Mouse (Mus musculus): ENCODE measurements at regions not wholly inside any gene's neighbourhood (a gene's known extent, or its start where the extent isn't known, plus 50 kb on each side); places are given as distances from the start of the nearest gene placed in this dataset.

GRCm38 (mm10) chr5:126104464-126104863 is 572.9 kb downstream of the Tmem132b start:
- ATAC-seq (ENCODE audit: low FRiP score): no peak
- no peak overlapping the region for H3K4me2 ChIP-seq
- WGBS: 82% methylated on average over 5 of the region's 5 CpGs
- H3K27me3 ChIP-seq (replicated peaks): no peaks in the 10 kb centered on the region
- no peak overlapping the region for H3K4me3 ChIP-seq (replicated peaks)
- H3K9me3 ChIP-seq (replicated peaks): no peaks in the 10 kb centered on the region
- no peak overlapping the region for H3K27ac ChIP-seq (replicated peaks)
- no peaks in the 10 kb centered on the region for H3K4me1 ChIP-seq
- H3K36me3 ChIP-seq: no peaks in the 10 kb centered on the region
- no peak overlapping the region for H3K9ac ChIP-seq (replicated peaks)

GRCm38 (mm10) chr5:126104883-126105282 is 573.3 kb downstream of the Tmem132b start:
- ATAC-seq (ENCODE audit: low FRiP score): no peak
- H3K4me2 ChIP-seq: no peak overlapping the region
- no peaks in the 10 kb centered on the region for H3K4me1 ChIP-seq
- no peak overlapping the region for H3K9ac ChIP-seq (replicated peaks)
- H3K36me3 ChIP-seq: no peaks in the 10 kb centered on the region
- no peaks in the 10 kb centered on the region for H3K27me3 ChIP-seq (replicated peaks)
- no peak overlapping the region for H3K27ac ChIP-seq (replicated peaks)
- 41% methylated on average over 1 of the region's 1 CpGs for WGBS
- H3K9me3 ChIP-seq (replicated peaks): no peaks in the 10 kb centered on the region
- H3K4me3 ChIP-seq (replicated peaks): no peak overlapping the region

- 83% methylated on average over 1 of the region's 1 CpGs for WGBS
These were observed 573.9 kb downstream of the Tmem132b start for GRCm38 (mm10) chr5:126105446-126105845.

GRCm38 (mm10) chr5:126107020-126107419 is 575.4 kb downstream of the Tmem132b start:
- Histone ChIP-seq H3K27ac (replicated peaks) (no peak overlapping the region), H3K4me3 (replicated peaks) (no peak overlapping the region), H3K4me1 (no peaks in the 10 kb centered on the region), H3K36me3 (no peaks in the 10 kb centered on the region), H3K9me3 (replicated peaks) (no peaks in the 10 kb centered on the region), H3K9ac (replicated peaks) (no peak overlapping the region), H3K27me3 (replicated peaks) (no peaks in the 10 kb centered on the region), H3K4me2 (no peak overlapping the region)
- WGBS: 82% methylated on average over 5 of the region's 5 CpGs
- ATAC-seq (ENCODE audit: low FRiP score): no peak

More at GRCm38 (mm10) chr5:126105446-126105845, 573.9 kb downstream of the Tmem132b start:
- no peak for ATAC-seq (ENCODE audit: low FRiP score)
- Histone ChIP-seq H3K9ac (replicated peaks) (no peak overlapping the region), H3K9me3 (replicated peaks) (no peaks in the 10 kb centered on the region), H3K4me1 (no peaks in the 10 kb centered on the region), H3K27me3 (replicated peaks) (no peaks in the 10 kb centered on the region), H3K4me2 (no peak overlapping the region), H3K36me3 (no peaks in the 10 kb centered on the region), H3K27ac (replicated peaks) (no peak overlapping the region), H3K4me3 (replicated peaks) (no peak overlapping the region)

GRCm38 (mm10) chr5:126108837-126109236 is 577.3 kb downstream of the Tmem132b start:
- Histone ChIP-seq H3K9ac (replicated peaks) (no peak overlapping the region), H3K4me1 (0 out of 2 replicates have a peak, but pooled peaks cover 4% of the 10 kb centered on the region), H3K36me3 (no peaks in the 10 kb centered on the region), H3K4me3 (replicated peaks) (no peak overlapping the region), H3K9me3 (replicated peaks) (no peaks in the 10 kb centered on the region), H3K27me3 (replicated peaks) (no peaks in the 10 kb centered on the region), H3K4me2 (no peak overlapping the region), H3K27ac (replicated peaks) (no peak overlapping the region)
- 69% methylated on average over 3 of the region's 3 CpGs for WGBS
- ATAC-seq (ENCODE audit: low FRiP score): no peak

GRCm38 (mm10) chr5:126117291-126117690 is 585.7 kb downstream of the Tmem132b start:
- H3K9ac ChIP-seq (replicated peaks): no peak overlapping the region
- no peak overlapping the region for H3K27ac ChIP-seq (replicated peaks)
- no peaks in the 10 kb centered on the region for H3K36me3 ChIP-seq
- H3K27me3 ChIP-seq (replicated peaks): no peaks in the 10 kb centered on the region
- no peak overlapping the region for H3K4me2 ChIP-seq
- no peak overlapping the region for H3K4me3 ChIP-seq (replicated peaks)
- no peak for ATAC-seq (ENCODE audit: low FRiP score)
- H3K4me1 ChIP-seq: 0 out of 2 replicates have a peak, but pooled peaks cover 4% of the 10 kb centered on the region
- 64% methylated on average over 2 of the region's 2 CpGs for WGBS
- no peaks in the 10 kb centered on the region for H3K9me3 ChIP-seq (replicated peaks)

- Histone ChIP-seq H3K4me1 (0 out of 2 replicates have a peak, but pooled peaks cover 4% of the 10 kb centered on the region), H3K27ac (replicated peaks) (no peak overlapping the region), H3K4me3 (replicated peaks) (no peak overlapping the region), H3K9ac (replicated peaks) (no peak overlapping the region), H3K4me2 (no peak overlapping the region), H3K9me3 (replicated peaks) (no peaks in the 10 kb centered on the region), H3K36me3 (no peaks in the 10 kb centered on the region), H3K27me3 (replicated peaks) (no peaks in the 10 kb centered on the region)
- ATAC-seq (ENCODE audit: low FRiP score): no peak
- 75% methylated on average over 5 of the region's 5 CpGs for WGBS
These were observed 586.4 kb downstream of the Tmem132b start for GRCm38 (mm10) chr5:126117906-126118521.

GRCm38 (mm10) chr5:126118731-126119130 is 587.2 kb downstream of the Tmem132b start:
- no peaks in the 10 kb centered on the region for H3K36me3 ChIP-seq
- H3K4me3 ChIP-seq (replicated peaks): no peak overlapping the region
- 62% methylated on average over 3 of the region's 3 CpGs for WGBS
- H3K4me1 ChIP-seq: no peaks in the 10 kb centered on the region
- H3K27me3 ChIP-seq (replicated peaks): no peaks in the 10 kb centered on the region
- H3K4me2 ChIP-seq: no peak overlapping the region
- H3K27ac ChIP-seq (replicated peaks): no peak overlapping the region
- ATAC-seq (ENCODE audit: low FRiP score): no peak
- H3K9ac ChIP-seq (replicated peaks): no peak overlapping the region
- H3K9me3 ChIP-seq (replicated peaks): no peaks in the 10 kb centered on the region

GRCm38 (mm10) chr5:126123216-126123615 is 591.6 kb downstream of the Tmem132b start:
- Histone ChIP-seq H3K36me3 (no peaks in the 10 kb centered on the region), H3K27me3 (replicated peaks) (no peaks in the 10 kb centered on the region), H3K4me1 (0 out of 2 replicates have a peak, but pooled peaks cover 3% of the 10 kb centered on the region), H3K27ac (replicated peaks) (no peak overlapping the region), H3K9ac (replicated peaks) (no peak overlapping the region), H3K4me2 (no peak overlapping the region), H3K9me3 (replicated peaks) (no peaks in the 10 kb centered on the region), H3K4me3 (replicated peaks) (no peak overlapping the region)
- ATAC-seq (ENCODE audit: low FRiP score): no peak
- 65% methylated on average over 9 of the region's 9 CpGs for WGBS

- Histone ChIP-seq H3K4me3 (replicated peaks) (no peak overlapping the region), H3K27ac (replicated peaks) (no peak overlapping the region), H3K36me3 (no peaks in the 10 kb centered on the region), H3K9me3 (replicated peaks) (no peaks in the 10 kb centered on the region), H3K27me3 (replicated peaks) (no peaks in the 10 kb centered on the region), H3K4me1 (0 out of 2 replicates have a peak, but pooled peaks cover 3% of the 10 kb centered on the region), H3K4me2 (no peak overlapping the region), H3K9ac (replicated peaks) (no peak overlapping the region)
- 24% methylated on average over 6 of the region's 6 CpGs for WGBS
- no peak for ATAC-seq (ENCODE audit: low FRiP score)
These were observed 595.9 kb downstream of the Tmem132b start for GRCm38 (mm10) chr5:126127486-126127885.

GRCm38 (mm10) chr5:126148908-126149307 is 617.3 kb downstream of the Tmem132b start:
- no peak overlapping the region for H3K27ac ChIP-seq (replicated peaks)
- no peaks in the 10 kb centered on the region for H3K36me3 ChIP-seq
- H3K27me3 ChIP-seq (replicated peaks): 0 out of 2 replicates have a peak, but pooled peaks cover 3% of the 10 kb centered on the region
- H3K9ac ChIP-seq (replicated peaks): no peak overlapping the region
- H3K9me3 ChIP-seq (replicated peaks): no peaks in the 10 kb centered on the region
- no peak overlapping the region for H3K4me2 ChIP-seq
- ATAC-seq (ENCODE audit: low FRiP score): no peak
- no peak overlapping the region for H3K4me3 ChIP-seq (replicated peaks)
- 90% methylated on average over 2 of the region's 2 CpGs for WGBS
- no peaks in the 10 kb centered on the region for H3K4me1 ChIP-seq

- Histone ChIP-seq H3K27me3 (replicated peaks) (no peaks in the 10 kb centered on the region), H3K4me1 (peaks cover 9% of the 10 kb centered on the region; the same call in 1 of the 2 replicates), H3K9me3 (replicated peaks) (no peaks in the 10 kb centered on the region), H3K4me2 (no peak overlapping the region), H3K27ac (replicated peaks) (no peak overlapping the region), H3K36me3 (no peaks in the 10 kb centered on the region), H3K4me3 (replicated peaks) (no peak overlapping the region), H3K9ac (replicated peaks) (no peak overlapping the region)
- WGBS: 22% methylated on average over 6 of the region's 6 CpGs
- no peak for ATAC-seq (ENCODE audit: low FRiP score)
These were observed 623.8 kb downstream of the Tmem132b start for GRCm38 (mm10) chr5:126155216-126155880.
